Mouse (Mus musculus): ENCODE data around the gene Tgds. TPM values are rescaled to one million over a fixed set of nuclear protein-coding genes. Genes with fewer than 3 reads are reported as not detected.

Gene Tgds
- polyA plus RNA-seq (2017; shearing (Covaris generic)) = 10 to 100 TPM; 20.4 to 24.2 TPM

DNA sequence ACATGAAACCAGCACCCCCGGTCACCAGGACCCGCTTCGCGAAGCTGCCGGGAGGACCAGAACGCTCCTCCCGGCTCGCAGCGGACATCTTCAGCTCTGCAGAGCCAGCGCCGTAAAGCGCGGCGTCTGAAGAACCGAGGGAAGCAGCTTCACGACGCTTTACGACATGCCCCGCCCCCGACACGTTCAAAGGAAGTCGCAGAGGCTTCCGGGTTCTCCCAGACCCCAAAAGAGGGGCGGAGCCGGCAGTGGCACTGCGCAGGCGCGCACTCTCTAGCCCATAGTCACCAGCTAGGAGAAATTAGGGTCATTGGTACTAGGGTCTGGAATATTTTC, at the start of gene Tgds:
Gene Tgds, minus strand, starts transcription at position 114 of the 336 bp plus-strand sequence.

DNA sequence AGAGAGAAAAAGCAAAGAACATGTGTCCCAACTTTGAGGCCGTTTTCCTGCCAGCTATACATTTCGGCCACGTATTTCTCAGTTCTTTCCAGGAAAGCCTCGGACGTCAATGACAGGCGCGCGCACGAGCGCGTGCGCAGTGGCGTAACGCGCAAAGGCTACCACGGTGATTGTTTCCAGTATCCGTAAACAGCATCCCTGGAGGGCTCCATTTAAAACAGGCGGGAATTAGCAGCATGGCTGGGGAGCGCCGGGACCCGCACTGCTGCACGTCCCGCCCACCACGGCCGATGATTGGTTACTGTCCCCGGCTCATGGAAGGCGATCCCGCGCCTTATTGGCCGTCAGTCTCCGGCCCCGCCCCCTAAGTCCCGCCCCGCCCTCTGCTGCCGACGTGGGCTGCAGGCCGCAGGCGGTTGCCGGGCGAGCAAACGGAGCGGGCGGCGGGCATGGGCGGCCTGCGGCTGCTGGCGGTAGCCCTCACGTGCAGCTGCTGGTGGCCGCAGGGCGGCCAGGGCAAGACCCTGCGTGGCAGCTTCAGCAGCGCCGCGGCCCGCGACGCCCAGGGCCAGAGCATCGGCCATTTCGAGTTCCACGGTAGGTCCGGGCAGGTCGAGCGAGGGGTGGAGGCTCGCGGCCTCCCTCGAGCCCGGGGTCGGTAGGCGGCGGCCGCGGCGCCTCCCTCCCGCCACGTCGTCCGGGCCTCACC, 4.3 kb upstream of the Tgds start, which contains the start of gene Gpr180:
Gene Gpr180, plus strand, starts transcription at position 415 of the 709 bp plus-strand sequence.

Other genes starting within 250 kb of the Tgds start
- under 1 TPM; 0.16 to 0.85 TPM for gene Dct, start 80.5 kb downstream of the Tgds start, polyA plus RNA-seq (2017; shearing (Covaris generic))
- 10 to 100 TPM; 19.0 to 33.2 TPM for gene Gpr180, start 4.4 kb upstream of the Tgds start, polyA plus RNA-seq (2017; shearing (Covaris generic))
- under 1 TPM in 1 of 2 experiments, not detected in 1; 0.10 TPM for gene Sox21, start 104.3 kb upstream of the Tgds start, polyA plus RNA-seq (2017; shearing (Covaris generic))
- not detected for gene Gm9376, start 134.2 kb upstream of the Tgds start, polyA plus RNA-seq (2017; shearing (Covaris generic))